Mouse (Mus musculus): Measurements from ENCODE around the gene Gjc2.

- TF ChIP-seq CTCF (IDR thresholded peaks at IDR 0.05; ENCODE audit: insufficient read depth, low read length) (peak; percentile 91), POLR2A (IDR thresholded peaks at IDR 0.05; ENCODE audit: borderline replicate concordance, extremely low read depth, low read depth, low read length) (no peak)
Observed at GRCm38 (mm10) chr11:59183821-59184220, 808 bp upstream of the Gjc2 start.
